Mouse (Mus musculus) thymus, adult 2 months (tissue): Measurements from ENCODE around the gene Nyx.

Experiments
- CTCF ChIP-seq: fragments of 200-500 bp; IDR thresholded peaks from 2 replicates; pipeline ENCODE4 v1.5.1; 2012; ENCODE audit warnings: mild to moderate bottlenecking, control low read depth, low read length, moderate library complexity, borderline replicate concordance; ENCODE audit not compliant: control insufficient read depth, poor library complexity, insufficient read depth; ENCODE audit errors: extremely low read depth
- POLR2A ChIP-seq: fragments of 200-500 bp; IDR thresholded peaks from 2 replicates; pipeline ENCODE4 v1.6.1; 2012; ENCODE audit warnings: mild to moderate bottlenecking, low read length, control low read depth, moderate library complexity; ENCODE audit not compliant: control insufficient read depth, poor library complexity, insufficient read depth; ENCODE audit errors: extremely low read depth

- TF ChIP-seq CTCF (no peak), POLR2A (no peak)
Observed at GRCm38 (mm10) chrX:13484447-13484846, 18.5 kb downstream of the Nyx start.
